Mouse (Mus musculus) C2C12 (cell line): ENCODE data around the gene Spdl1.

Experiments used
- CEBPB ChIP-seq: IDR thresholded peaks from one replicate; pipeline ENCODE4 v1.6.1; 2011; ENCODE audit warnings: low read depth, mild to moderate bottlenecking, control low read depth, moderate library complexity
- CTCF ChIP-seq: IDR thresholded peaks from one replicate; pipeline ENCODE4 v1.5.1; 2011; ENCODE audit not compliant: control insufficient read depth, insufficient read depth, insufficient read length
- FOSL1 ChIP-seq: IDR thresholded peaks from one replicate; pipeline ENCODE4 v1.8.0; 2011; ENCODE audit warnings: mild to moderate bottlenecking, low read length; ENCODE audit not compliant: poor library complexity, insufficient read depth, severe bottlenecking
- MAX ChIP-seq: IDR thresholded peaks from one replicate; pipeline ENCODE4 v1.6.1; 2011; ENCODE audit warnings: mild to moderate bottlenecking, control low read depth
- MYOD1 ChIP-seq: IDR thresholded peaks from one replicate; pipeline ENCODE4 v1.6.1; 2011; ENCODE audit warnings: low read depth; ENCODE audit not compliant: control insufficient read depth, insufficient read length
- MYOG ChIP-seq: IDR thresholded peaks from one replicate; pipeline ENCODE4 v1.6.1; 2011; ENCODE audit not compliant: control insufficient read depth, insufficient read length; ENCODE audit errors: extremely low read depth
- USF1 ChIP-seq: IDR thresholded peaks from one replicate; pipeline ENCODE4 v1.6.1; 2011; ENCODE audit warnings: low read depth, mild to moderate bottlenecking, control low read depth, moderate library complexity

- no peak for TF ChIP-seq FOSL1
- no peak for TF ChIP-seq CTCF
- no peak for TF ChIP-seq MYOG
- TF ChIP-seq MAX = no peak
- TF ChIP-seq CEBPB = no peak
- no peak for TF ChIP-seq USF1
- no peak for TF ChIP-seq MYOD1
Measured at GRCm38 (mm10) chr11:34776054-34776453, 57.4 kb downstream of the Spdl1 start.
